Mouse (Mus musculus): ENCODE data around the gene Magi2. TPM values are rescaled to one million over a fixed set of nuclear protein-coding genes. Genes with fewer than 3 reads are reported as not detected.
"Not testable (repeated sequence)": the region's sequence is repeated elsewhere in the genome, so short reads cannot be mapped to it uniquely, and the experiment has no call there.

Magi2 gene
- polyA plus RNA-seq, 1 experiment from 2014 or later: 37.7 TPM

GRCm38 (mm10) chr5:19487947-19488346 is 261.1 kb downstream of the Magi2 start:
- WGBS: 13% methylated on average over 7 of the region's 7 CpGs
- H3K27me3 ChIP-seq (replicated peaks; ENCODE audit: control insufficient read depth, insufficient read depth, low read length): no peaks in the 10 kb centered on the region
- H3K36me3 ChIP-seq (ENCODE audit: control insufficient read depth, insufficient read depth): no peaks in the 10 kb centered on the region
- H3K4me2 ChIP-seq (ENCODE audit: low read length): no peak overlapping the region; the same call in 1 of the 2 replicates
- no peaks in the 10 kb centered on the region for H3K9me3 ChIP-seq (ENCODE audit: control insufficient read depth, low read length)
- H3K27ac ChIP-seq (ENCODE audit: low read length): no peak overlapping the region
- H3K9ac ChIP-seq (replicated peaks; ENCODE audit: low read depth, low read length): no peak overlapping the region
- H3K4me1 ChIP-seq (replicated peaks; ENCODE audit: control insufficient read depth, insufficient read depth, low read length): no peaks in the 10 kb centered on the region; the same call in 1 of the 2 replicates
- H3K4me3 ChIP-seq (replicated peaks; ENCODE audit: low read length): no peak overlapping the region
- ATAC-seq: no peak

GRCm38 (mm10) chr5:19501005-19501404 is 274.2 kb downstream of the Magi2 start:
- H3K4me3 ChIP-seq (replicated peaks; ENCODE audit: low read length): no peak overlapping the region
- ATAC-seq: no peak

GRCm38 (mm10) chr5:19522168-19522567 is 295.3 kb downstream of the Magi2 start:
- H3K36me3 ChIP-seq (ENCODE audit: control insufficient read depth, insufficient read depth): no peaks in the 10 kb centered on the region
- H3K9ac ChIP-seq (replicated peaks; ENCODE audit: low read depth, low read length): no peak overlapping the region
- H3K27ac ChIP-seq (ENCODE audit: low read length): no peak overlapping the region
- peak; percentile 78 for ATAC-seq
- no peaks in the 10 kb centered on the region for H3K9me3 ChIP-seq (ENCODE audit: control insufficient read depth, low read length)
- no peaks in the 10 kb centered on the region for H3K27me3 ChIP-seq (replicated peaks; ENCODE audit: control insufficient read depth, insufficient read depth, low read length)
- no peaks in the 10 kb centered on the region for H3K4me1 ChIP-seq (replicated peaks; ENCODE audit: control insufficient read depth, insufficient read depth, low read length)
- no peak overlapping the region for H3K4me2 ChIP-seq (ENCODE audit: low read length)
- no peak overlapping the region for H3K4me3 ChIP-seq (replicated peaks; ENCODE audit: low read length)

More at GRCm38 (mm10) chr5:19501005-19501404, 274.2 kb downstream of the Magi2 start:
- Histone ChIP-seq H3K9me3 (ENCODE audit: control insufficient read depth, low read length) (no peaks in the 10 kb centered on the region), H3K9ac (replicated peaks; ENCODE audit: low read depth, low read length) (no peak overlapping the region), H3K27ac (ENCODE audit: low read length) (no peak overlapping the region), H3K36me3 (ENCODE audit: control insufficient read depth, insufficient read depth) (no peaks in the 10 kb centered on the region), H3K4me2 (ENCODE audit: low read length) (no peak overlapping the region), H3K27me3 (replicated peaks; ENCODE audit: control insufficient read depth, insufficient read depth, low read length) (no peaks in the 10 kb centered on the region), H3K4me1 (replicated peaks; ENCODE audit: control insufficient read depth, insufficient read depth, low read length) (no peaks in the 10 kb centered on the region)
- 70% methylated on average over 3 of the region's 3 CpGs for WGBS

GRCm38 (mm10) chr5:19539348-19539747 is 312.5 kb downstream of the Magi2 start:
- no peak overlapping the region for H3K9ac ChIP-seq (replicated peaks; ENCODE audit: low read depth, low read length)
- H3K9me3 ChIP-seq (ENCODE audit: control insufficient read depth, low read length): no peaks in the 10 kb centered on the region
- H3K4me1 ChIP-seq (replicated peaks; ENCODE audit: control insufficient read depth, insufficient read depth, low read length): peaks cover 3% of the 10 kb centered on the region; the same call in 1 of the 2 replicates
- ATAC-seq: peak; percentile 63; the same call in 1 of the 2 replicates
- H3K4me3 ChIP-seq (replicated peaks; ENCODE audit: low read length): no peak overlapping the region
- no peaks in the 10 kb centered on the region for H3K27me3 ChIP-seq (replicated peaks; ENCODE audit: control insufficient read depth, insufficient read depth, low read length)
- 4% methylated on average over 2 of the region's 2 CpGs for WGBS
- no peak overlapping the region for H3K4me2 ChIP-seq (ENCODE audit: low read length)
- no peak overlapping the region for H3K27ac ChIP-seq (ENCODE audit: low read length)
- no peaks in the 10 kb centered on the region for H3K36me3 ChIP-seq (ENCODE audit: control insufficient read depth, insufficient read depth)

GRCm38 (mm10) chr5:19546424-19546823 is 319.6 kb downstream of the Magi2 start:
- Histone ChIP-seq H3K9ac (replicated peaks; ENCODE audit: low read depth, low read length) (no peak overlapping the region), H3K27me3 (replicated peaks; ENCODE audit: control insufficient read depth, insufficient read depth, low read length) (no peaks in the 10 kb centered on the region), H3K4me3 (replicated peaks; ENCODE audit: low read length) (no peak overlapping the region), H3K36me3 (ENCODE audit: control insufficient read depth, insufficient read depth) (no peaks in the 10 kb centered on the region), H3K9me3 (ENCODE audit: control insufficient read depth, low read length) (no peaks in the 10 kb centered on the region), H3K27ac (ENCODE audit: low read length) (no peak overlapping the region), H3K4me2 (ENCODE audit: low read length) (no peak overlapping the region), H3K4me1 (replicated peaks; ENCODE audit: control insufficient read depth, insufficient read depth, low read length) (peaks cover 3% of the 10 kb centered on the region; the same call in 1 of the 2 replicates)
- no peak for ATAC-seq
- 80% methylated on average over 4 of the region's 4 CpGs for WGBS

GRCm38 (mm10) chr5:19546900-19547299 is 320.1 kb downstream of the Magi2 start:
- Histone ChIP-seq H3K27me3 (replicated peaks; ENCODE audit: control insufficient read depth, insufficient read depth, low read length) (no peaks in the 10 kb centered on the region), H3K36me3 (ENCODE audit: control insufficient read depth, insufficient read depth) (no peaks in the 10 kb centered on the region), H3K9me3 (ENCODE audit: control insufficient read depth, low read length) (no peaks in the 10 kb centered on the region), H3K4me1 (replicated peaks; ENCODE audit: control insufficient read depth, insufficient read depth, low read length) (no peaks in the 10 kb centered on the region), H3K27ac (ENCODE audit: low read length) (no peak overlapping the region), H3K4me2 (ENCODE audit: low read length) (no peak overlapping the region), H3K9ac (replicated peaks; ENCODE audit: low read depth, low read length) (no peak overlapping the region), H3K4me3 (replicated peaks; ENCODE audit: low read length) (no peak overlapping the region)
- no peak for ATAC-seq
- WGBS: 74% methylated on average over 2 of the region's 2 CpGs

GRCm38 (mm10) chr5:19553510-19553909 is 326.7 kb downstream of the Magi2 start:
- Histone ChIP-seq H3K9me3 (ENCODE audit: control insufficient read depth, low read length) (no peaks in the 10 kb centered on the region), H3K4me3 (replicated peaks; ENCODE audit: low read length) (no peak overlapping the region), H3K36me3 (ENCODE audit: control insufficient read depth, insufficient read depth) (no peaks in the 10 kb centered on the region), H3K27me3 (replicated peaks; ENCODE audit: control insufficient read depth, insufficient read depth, low read length) (no peaks in the 10 kb centered on the region), H3K9ac (replicated peaks; ENCODE audit: low read depth, low read length) (no peak overlapping the region), H3K4me1 (replicated peaks; ENCODE audit: control insufficient read depth, insufficient read depth, low read length) (no peaks in the 10 kb centered on the region), H3K4me2 (ENCODE audit: low read length) (no peak overlapping the region), H3K27ac (ENCODE audit: low read length) (no peak overlapping the region)
- ATAC-seq: no peak
- WGBS: 77% methylated on average over 3 of the region's 3 CpGs

- no peak overlapping the region for H3K4me2 ChIP-seq (ENCODE audit: low read length)
- H3K27me3 ChIP-seq (replicated peaks; ENCODE audit: control insufficient read depth, insufficient read depth, low read length): no peaks in the 10 kb centered on the region
- H3K9ac ChIP-seq (replicated peaks; ENCODE audit: low read depth, low read length): no peak overlapping the region
- no peak overlapping the region for H3K27ac ChIP-seq (ENCODE audit: low read length)
- no peak overlapping the region for H3K4me3 ChIP-seq (replicated peaks; ENCODE audit: low read length)
- no peak for ATAC-seq
- H3K36me3 ChIP-seq (ENCODE audit: control insufficient read depth, insufficient read depth): no peaks in the 10 kb centered on the region
- WGBS: 86% methylated on average over 3 of the region's 3 CpGs
- no peaks in the 10 kb centered on the region for H3K9me3 ChIP-seq (ENCODE audit: control insufficient read depth, low read length)
- H3K4me1 ChIP-seq (replicated peaks; ENCODE audit: control insufficient read depth, insufficient read depth, low read length): no peaks in the 10 kb centered on the region
Observed at GRCm38 (mm10) chr5:19565636-19566035, 338.8 kb downstream of the Magi2 start.

- not testable (repeated sequence) for H3K4me3 ChIP-seq (replicated peaks; ENCODE audit: low read length); H3K27me3 ChIP-seq (replicated peaks; ENCODE audit: control insufficient read depth, insufficient read depth, low read length); H3K4me2 ChIP-seq (ENCODE audit: low read length); H3K9me3 ChIP-seq (ENCODE audit: control insufficient read depth, low read length); H3K9ac ChIP-seq (replicated peaks; ENCODE audit: low read depth, low read length); H3K4me1 ChIP-seq (replicated peaks; ENCODE audit: control insufficient read depth, insufficient read depth, low read length); H3K27ac ChIP-seq (ENCODE audit: low read length); ATAC-seq; H3K36me3 ChIP-seq (ENCODE audit: control insufficient read depth, insufficient read depth)
- 40% methylated on average over 1 of the region's 1 CpGs for WGBS
Observed at GRCm38 (mm10) chr5:19566136-19566535, 339.3 kb downstream of the Magi2 start.

GRCm38 (mm10) chr5:19607700-19608099 is 380.9 kb downstream of the Magi2 start:
- ATAC-seq: no peak
- no peaks in the 10 kb centered on the region for H3K27me3 ChIP-seq (replicated peaks; ENCODE audit: control insufficient read depth, insufficient read depth, low read length)
- H3K4me1 ChIP-seq (replicated peaks; ENCODE audit: control insufficient read depth, insufficient read depth, low read length): no peaks in the 10 kb centered on the region
- no peak overlapping the region for H3K9ac ChIP-seq (replicated peaks; ENCODE audit: low read depth, low read length)
- no peaks in the 10 kb centered on the region for H3K9me3 ChIP-seq (ENCODE audit: control insufficient read depth, low read length)
- H3K4me3 ChIP-seq (replicated peaks; ENCODE audit: low read length): no peak overlapping the region
- H3K36me3 ChIP-seq (ENCODE audit: control insufficient read depth, insufficient read depth): no peaks in the 10 kb centered on the region
- WGBS: 82% methylated on average over 5 of the region's 5 CpGs
- no peak overlapping the region for H3K4me2 ChIP-seq (ENCODE audit: low read length)
- no peak overlapping the region for H3K27ac ChIP-seq (ENCODE audit: low read length)
